Mouse (Mus musculus) ZHBTc4 (cell line): Measurements from ENCODE around the gene Pnmal1.
A peak's percentile ranks its signal among the peaks of the same experiment; 100 is the strongest.

Source experiments
- DNase-seq: peaks from one replicate; pipeline ENCODE4 v3.0.0-alpha.2; 2011; ENCODE audit warnings: low read depth, low spot score

Pnmal1 gene

GRCm38 (mm10) chr7:16995345-16995744, 35.9 kb downstream of the Pnmal1 start:
- DNase-seq: no peak

- DNase-seq: no peak
Measured at GRCm38 (mm10) chr7:16999233-16999632, 39.8 kb downstream of the Pnmal1 start.

GRCm38 (mm10) chr7:16999650-17000049, 40.2 kb downstream of the Pnmal1 start:
- DNase-seq: peak; percentile 85

- peak; percentile 88 for DNase-seq
Measured at GRCm38 (mm10) chr7:17002375-17003195, 43.1 kb downstream of the Pnmal1 start.

- DNase-seq: no peak
Measured at GRCm38 (mm10) chr7:17003230-17003960, 43.9 kb downstream of the Pnmal1 start.

GRCm38 (mm10) chr7:17004716-17005115, 45.2 kb downstream of the Pnmal1 start:
- no peak for DNase-seq

- DNase-seq: no peak
Measured at GRCm38 (mm10) chr7:17007300-17007699, 47.8 kb downstream of the Pnmal1 start.

GRCm38 (mm10) chr7:17009326-17010009, 50.0 kb downstream of the Pnmal1 start:
- no peak for DNase-seq

- DNase-seq: no peak
Measured at GRCm38 (mm10) chr7:17010010-17010347, 50.5 kb downstream of the Pnmal1 start.

- no peak for DNase-seq
Measured at GRCm38 (mm10) chr7:17011909-17012590, 52.6 kb downstream of the Pnmal1 start.
